Mouse (Mus musculus) myocyte (in vitro differentiated cells): ENCODE data around the gene Fgd1.

Experiments used
- CEBPB ChIP-seq: IDR thresholded peaks from 2 replicates; pipeline ENCODE4 v1.6.1; 2011; ENCODE audit warnings: mild to moderate bottlenecking, moderate library complexity; ENCODE audit not compliant: poor library complexity, insufficient read depth, severe bottlenecking
- E2F4 ChIP-seq: IDR thresholded peaks from one replicate; pipeline ENCODE4 v1.6.1; 2011; ENCODE audit warnings: mild to moderate bottlenecking, control low read depth, moderate library complexity; ENCODE audit not compliant: insufficient read depth
- MAX ChIP-seq: IDR thresholded peaks from one replicate; pipeline ENCODE4 v1.6.1; 2011; ENCODE audit warnings: low read depth, mild to moderate bottlenecking, control low read depth
- MYOD1 ChIP-seq, 3 experiments: IDR thresholded peaks; one replicate each; pipeline ENCODE4 v1.6.1; 2011; ENCODE audit warnings: control low read depth in 2 of 3, low read depth in 2 of 3, mild to moderate bottlenecking in 2 of 3, moderate library complexity in 1 of 3; ENCODE audit not compliant: insufficient read length in 2 of 3, control insufficient read depth in 1 of 3
- MYOG ChIP-seq, 3 experiments: IDR thresholded peaks; one replicate each; pipeline ENCODE4 v1.6.1; 2011; ENCODE audit warnings: control low read depth in 2 of 3, low read depth in 2 of 3, mild to moderate bottlenecking in 2 of 3; ENCODE audit not compliant: insufficient read length in 2 of 3, control insufficient read depth in 1 of 3, insufficient read depth in 1 of 3
- POLR2A ChIP-seq: IDR thresholded peaks from one replicate; pipeline ENCODE4 v1.6.1; 2011; ENCODE audit warnings: low read depth, mild to moderate bottlenecking, control low read depth, moderate library complexity; ENCODE audit not compliant: insufficient read length
- POLR2AphosphoS2 ChIP-seq: IDR thresholded peaks from one replicate; pipeline ENCODE4 v1.6.1; 2011; ENCODE audit warnings: low read depth, control low read depth; ENCODE audit not compliant: insufficient read length
- REST ChIP-seq: IDR thresholded peaks from one replicate; pipeline ENCODE4 v1.6.1; 2011; ENCODE audit warnings: mild to moderate bottlenecking, control low read depth, moderate library complexity; ENCODE audit not compliant: insufficient read depth, insufficient read length
- SRF ChIP-seq: IDR thresholded peaks from one replicate; pipeline ENCODE4 v1.6.1; 2011; ENCODE audit warnings: low read depth; ENCODE audit not compliant: control insufficient read depth, insufficient read length
- TCF12 ChIP-seq: IDR thresholded peaks from one replicate; pipeline ENCODE4 v1.6.1; 2011; ENCODE audit warnings: mild to moderate bottlenecking, control low read depth; ENCODE audit not compliant: poor library complexity, insufficient read depth, severe bottlenecking
- TCF3 ChIP-seq: IDR thresholded peaks from one replicate; pipeline ENCODE4 v1.6.1; 2011; ENCODE audit warnings: low read depth, control low read depth; ENCODE audit not compliant: insufficient read length
- USF1 ChIP-seq: IDR thresholded peaks from one replicate; pipeline ENCODE4 v1.6.1; 2011; ENCODE audit warnings: low read depth, mild to moderate bottlenecking, control low read depth, moderate library complexity

DNA sequence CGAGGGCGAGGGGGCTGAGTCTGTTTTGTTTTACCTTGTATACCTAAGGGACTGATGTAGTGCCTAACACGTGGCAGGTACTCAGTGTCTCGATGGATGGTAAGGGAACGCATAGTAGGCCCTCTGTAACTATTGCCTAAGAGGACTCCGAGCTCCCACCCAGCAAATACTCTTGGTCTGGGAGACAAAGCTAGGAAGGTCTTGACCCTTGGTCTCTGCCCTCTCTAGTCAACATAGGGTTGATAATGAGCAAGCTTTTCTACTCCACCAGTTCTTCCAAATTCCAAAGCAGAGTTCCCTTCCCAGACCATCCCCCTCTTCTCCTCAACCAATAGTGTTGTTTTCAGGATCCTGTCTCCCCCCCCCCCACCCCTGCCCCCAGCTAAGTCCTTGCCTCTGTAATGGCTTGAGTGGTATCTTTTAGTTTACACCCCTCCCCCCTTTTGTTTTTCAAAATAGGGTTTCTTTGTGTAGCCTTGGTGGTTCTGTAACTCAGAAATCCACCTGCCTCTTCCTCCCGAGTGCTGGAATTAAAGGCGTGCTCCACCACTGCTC is 3.8 kb downstream of the Fgd1 start:
- TF ChIP-seq USF1 = no peak
- no peak for TF ChIP-seq TCF12
- TF ChIP-seq MYOD1 (IDR thresholded peaks at IDR 0.05; ENCODE audit: control insufficient read depth in 1 of 3, insufficient read length in 2 of 3, low read depth in 2 of 3) = no peak
- TF ChIP-seq POLR2A = no peak
- no peak for TF ChIP-seq SRF
- no peak for TF ChIP-seq E2F4
- TF ChIP-seq MAX = no peak
- no peak for TF ChIP-seq MYOG (IDR thresholded peaks at IDR 0.05; ENCODE audit: control insufficient read depth in 1 of 3, insufficient read depth in 1 of 3, insufficient read length in 2 of 3, low read depth in 2 of 3)
- no peak for TF ChIP-seq REST
- no peak for TF ChIP-seq POLR2AphosphoS2
- TF ChIP-seq CEBPB = no peak
- TF ChIP-seq TCF3 = no peak
